15 mouse cellular contexts compared by ENCODE assay signal in the genomic region with DNA sequence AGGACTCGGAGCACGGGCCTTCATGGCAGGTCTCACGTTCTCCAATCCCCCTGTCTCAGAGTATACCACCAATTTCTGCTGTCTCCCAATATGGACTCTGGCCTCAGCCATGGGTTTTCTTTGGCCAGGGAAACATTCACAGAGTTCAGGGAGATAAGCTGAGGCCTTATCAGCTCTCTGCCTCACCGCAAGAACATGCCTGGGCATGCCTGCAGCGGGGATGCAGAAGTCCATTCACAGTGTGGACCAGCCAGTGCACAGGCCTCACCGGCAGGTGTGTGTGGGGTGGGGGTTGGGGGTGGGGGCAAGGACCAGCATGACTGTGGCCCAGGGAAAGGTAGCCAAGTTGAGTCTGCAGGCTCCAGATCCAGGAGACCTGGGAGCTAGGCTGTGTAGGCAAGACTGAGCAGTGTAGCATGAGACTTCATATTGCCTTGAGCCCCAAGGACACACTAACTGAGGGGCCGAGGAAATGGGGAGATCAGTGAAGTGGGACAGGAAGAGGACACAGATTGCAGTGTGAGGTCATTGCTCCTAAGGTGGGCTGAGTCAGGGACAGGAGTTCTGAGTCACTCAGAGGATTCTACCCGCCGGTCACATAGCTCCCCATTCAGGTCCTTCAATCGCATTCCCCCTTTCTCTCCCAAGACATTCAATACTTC. TPM values are rescaled to one million over a fixed set of nuclear protein-coding genes. Genes with fewer than 3 reads are reported as not detected.
DNase-seq lines count a peak whose midpoint lies in the region; ATAC-seq and TF ChIP-seq lines count a peak whose summit lies in the region.
"Had no signal": no experiment of that assay in that cellular context is flagged by ENCODE, and none has a peak within 500 bp of the region (broad histone marks: within the 10 kb centered on the region; RNA-seq: fewer than 3 reads in every experiment).

No protein-coding gene starts in this region.

- no peak for TF ChIP-seq CTCF in small intestine, adult 2 months (IDR thresholded peaks at IDR 0.05; ENCODE audit: extremely low read depth, insufficient read length, insufficient replicate concordance, low read depth, low read length)

- no peak overlapping the region; the same call in 1 of the 2 replicates for H3K4me2 ChIP-seq in heart, embryonic 11.5 days
- H3K4me2 ChIP-seq in intestine, embryonic 15.5 days (replicated peaks): 0 out of 2 replicates have a peak overlapping the region, but pooled peaks have one; percentile 14
- H3K4me2 ChIP-seq: limb, embryonic 15.5 days had no signal

- no peaks in the 10 kb centered on the region for H3K36me3 ChIP-seq in heart, embryonic 11.5 days (ENCODE audit: control insufficient read depth, insufficient read depth, low read length)
- H3K36me3 ChIP-seq in ES-E14 (ENCODE audit: control insufficient read depth, insufficient read depth, low read length, poor library complexity, severe bottlenecking): no peaks in the 10 kb centered on the region
- H3K36me3 ChIP-seq in intestine, embryonic 15.5 days: no peaks in the 10 kb centered on the region
- H3K36me3 ChIP-seq in small intestine, adult 2 months (ENCODE audit: control insufficient read depth, insufficient read depth, low read length): no peaks in the 10 kb centered on the region
- H3K36me3 ChIP-seq: limb, embryonic 15.5 days had no signal

- 0 out of 2 replicates have a peak, but pooled peaks have one; percentile 31 for ATAC-seq in heart, embryonic 11.5 days (replicated peaks; ENCODE audit: insufficient number of reproducible peaks, low FRiP score, low TSS enrichment)
- peak; percentile 89 for ATAC-seq in intestine, embryonic 15.5 days
- ATAC-seq: CD4-positive, CD25-positive, alpha-beta regulatory T cell, adult 4 months; midbrain, embryonic 16.5 days had no signal

- H3K27ac ChIP-seq in heart, embryonic 11.5 days (ENCODE audit: low read depth, low read length): no peak overlapping the region
- peak overlapping the region; percentile 56 for H3K27ac ChIP-seq in ES-E14 (ENCODE audit: insufficient read depth, low read depth, low read length, poor library complexity, severe bottlenecking)
- peak overlapping the region; percentile 73 for H3K27ac ChIP-seq in intestine, embryonic 15.5 days
- peak overlapping the region; percentile 76 for H3K27ac ChIP-seq in small intestine, adult 2 months (ENCODE audit: insufficient read depth, low read depth, low read length)
- H3K27ac ChIP-seq: limb, embryonic 15.5 days had no signal

- peak overlapping the region; percentile 12; the same call in 1 of the 2 replicates for H3K9ac ChIP-seq in heart, embryonic 11.5 days (ENCODE audit: low read depth, low read length)
- no peak overlapping the region for H3K9ac ChIP-seq in ES-E14 (ENCODE audit: insufficient read depth, low read depth, low read length, poor library complexity, severe bottlenecking)
- H3K9ac ChIP-seq in intestine, embryonic 15.5 days: no peak overlapping the region
- H3K9ac ChIP-seq: limb, embryonic 15.5 days had no signal

- intact Hi-C loops in heart, postnatal 25 days (cut with DNase I): no loop called here

- H3K27me3 ChIP-seq in heart, embryonic 11.5 days (ENCODE audit: control insufficient read depth, insufficient read depth, low read length): no peaks in the 10 kb centered on the region
- H3K27me3 ChIP-seq in intestine, embryonic 15.5 days (replicated peaks): no peaks in the 10 kb centered on the region
- no peaks in the 10 kb centered on the region for H3K27me3 ChIP-seq in small intestine, adult 2 months (ENCODE audit: control insufficient read depth, insufficient read depth, low read length)
- H3K27me3 ChIP-seq: limb, embryonic 15.5 days had no signal

- peaks cover 10% of the 10 kb centered on the region for H3K4me1 ChIP-seq in heart, embryonic 11.5 days (ENCODE audit: control insufficient read depth, insufficient read depth, low read length)
- peaks cover 0 to 7% of the 10 kb centered on the region in 2 experiments; a peak in 1 of 4 replicates for H3K4me1 ChIP-seq in ES-E14 (ENCODE audit: control insufficient read depth in 2 of 2, insufficient read depth in 2 of 2, low read length in 2 of 2, poor library complexity in 1 of 2)
- peaks cover 7% of the 10 kb centered on the region; the same call in 1 of the 2 replicates for H3K4me1 ChIP-seq in intestine, embryonic 15.5 days (replicated peaks)
- peaks cover 21% of the 10 kb centered on the region; the same call in 1 of the 2 replicates for H3K4me1 ChIP-seq in small intestine, adult 2 months (ENCODE audit: control insufficient read depth, insufficient read depth, insufficient read length, low read length)

- no peak overlapping the region for H3K4me3 ChIP-seq in heart, embryonic 11.5 days (ENCODE audit: low read depth, low read length)
- no peak overlapping the region for H3K4me3 ChIP-seq in ES-E14 (ENCODE audit: insufficient read depth in 1 of 2, low read depth in 1 of 2, low read length in 2 of 2, poor library complexity in 1 of 2, severe bottlenecking in 1 of 2)
- no peak overlapping the region for H3K4me3 ChIP-seq in intestine, embryonic 15.5 days (replicated peaks)
- no peak overlapping the region for H3K4me3 ChIP-seq in small intestine, adult 2 months (ENCODE audit: low read depth, low read length)
- H3K4me3 ChIP-seq: limb, embryonic 15.5 days had no signal

- WGBS in heart, embryonic 11.5 days (ENCODE audit: insufficient replicate concordance): 63% methylated on average over 10 of the region's 10 CpGs
- WGBS in intestine, embryonic 15.5 days: 68% methylated on average over 10 of the region's 10 CpGs
- 51% methylated on average over 10 of the region's 10 CpGs for WGBS in small intestine, adult 2 months

- no peak for TF ChIP-seq POLR2A in small intestine, adult 2 months (IDR thresholded peaks at IDR 0.05; ENCODE audit: low read depth, low read length)

- DNase-seq in heart, postnatal 25 days (ENCODE audit: low spot score): no peak
- no peak for DNase-seq in ES-E14 (ENCODE audit: low read depth, low spot score)
- no peak for DNase-seq in layer of hippocampus, postnatal 14 days (ENCODE audit: low spot score in 2 of 2)
- no peak for DNase-seq in embryo, embryonic 11 days
- DNase-seq in lung, postnatal 14 days: no peak
- DNase-seq: cerebellum, adult 11 months; kidney, adult 18-20 months; layer of hippocampus, adult 9-11 months had no signal

- H3K9me3 ChIP-seq in heart, embryonic 11.5 days (replicated peaks; ENCODE audit: control insufficient read depth, low read length): no peaks in the 10 kb centered on the region
- H3K9me3 ChIP-seq in ES-E14 (ENCODE audit: control insufficient read depth, insufficient read depth, low read depth, low read length): no peaks in the 10 kb centered on the region
- H3K9me3 ChIP-seq in intestine, embryonic 15.5 days: no peaks in the 10 kb centered on the region
- H3K9me3 ChIP-seq: limb, embryonic 15.5 days had no signal

- in situ Hi-C loops in ES-E14 (cut with MboI; ENCODE audit: low sequenced_read_pairs in 2 of 2, unreplicated experiment in 2 of 2): loop anchor here (10.0 kb wide), 2 partner anchors 140 to 150 kb away; no protein-coding TSS in a partner anchor

TF ChIP-seq in ES-E14, 5 proteins besides CTCF, POLR2A, EP300 and RAD21:
- no peak for TF ChIP-seq ZC3H11A (IDR thresholded peaks at IDR 0.05; ENCODE audit: borderline replicate concordance, low read depth, low read length)
- no peak for TF ChIP-seq HCFC1 (IDR thresholded peaks at IDR 0.05; ENCODE audit: borderline replicate concordance, insufficient read depth, low read length)
- no peak for TF ChIP-seq ZNF384 (IDR thresholded peaks at IDR 0.05; ENCODE audit: low read depth, low read length)
- TF ChIP-seq CHD2 (IDR thresholded peaks at IDR 0.05; ENCODE audit: low read depth, low read length): no peak

RNA-seq across cellular contexts. Expression of gene Gm21885, which starts 7.3 kb away (rescaled TPM):
- polyA plus RNA-seq in heart, embryonic 11.5 days (2014; fragmentation: Nextera tagmentation; extraction: Ambion mirVana): not detected in 2 replicates
- not detected for total RNA-seq in heart, postnatal 25 days (2021)
- total RNA-seq in ES-E14 (2012; rRNA removed): 0.40 TPM in 1 of 2 replicates, not detected in the other
- 44.6 and 53.2 TPM in 2 replicates for polyA plus RNA-seq in intestine, embryonic 15.5 days (2015; fragmentation: Nextera tagmentation; extraction: Ambion mirVana)
- polyA plus RNA-seq in small intestine, adult 2 months (2012; rRNA removed): 2.1 and 4.1 TPM in 2 replicates
- not detected for total RNA-seq in layer of hippocampus, postnatal 14 days (2021)
- polyA plus RNA-seq: heart, embryonic 16.5 days had no signal

RNA-seq across cellular contexts. Expression of gene Wfikkn2, which starts 28.5 kb away (rescaled TPM):
- polyA plus RNA-seq in heart, embryonic 11.5 days (2014; fragmentation: Nextera tagmentation; extraction: Ambion mirVana): 1.1 and 1.8 TPM in 2 replicates
- 1 to 10 TPM; 2.3 to 3.1 TPM for total RNA-seq in heart, postnatal 25 days (2021)
- 0.31 and 0.53 TPM in 2 replicates for total RNA-seq in ES-E14 (2012; rRNA removed)
- 2.3 TPM in 2 replicates for polyA plus RNA-seq in intestine, embryonic 15.5 days (2015; fragmentation: Nextera tagmentation; extraction: Ambion mirVana)
- 0.55 and 0.82 TPM in 2 replicates for polyA plus RNA-seq in small intestine, adult 2 months (2012; rRNA removed)
- total RNA-seq in layer of hippocampus, postnatal 14 days (2021): 1 to 10 TPM; 1.4 to 5.1 TPM

RNA-seq across cellular contexts. Expression of gene Luc7l3, which starts 47.5 kb away (rescaled TPM):
- polyA plus RNA-seq in heart, embryonic 11.5 days (2014; fragmentation: Nextera tagmentation; extraction: Ambion mirVana): 77.9 and 79.4 TPM in 2 replicates
- 10 to 100 TPM; 31.4 to 37.7 TPM for total RNA-seq in heart, postnatal 25 days (2021)
- 60.3 and 66.8 TPM in 2 replicates for total RNA-seq in ES-E14 (2012; rRNA removed)
- 85.9 and 103 TPM in 2 replicates for polyA plus RNA-seq in intestine, embryonic 15.5 days (2015; fragmentation: Nextera tagmentation; extraction: Ambion mirVana)
- polyA plus RNA-seq in small intestine, adult 2 months (2012; rRNA removed): 0.74 and 1.4 TPM in 2 replicates
- total RNA-seq in layer of hippocampus, postnatal 14 days (2021): 100 to 1,000 TPM; 119 to 127 TPM

RNA-seq across cellular contexts. Expression of gene Ankrd40, which starts 53.5 kb away (rescaled TPM):
- polyA plus RNA-seq in heart, embryonic 11.5 days (2014; fragmentation: Nextera tagmentation; extraction: Ambion mirVana): 34.3 and 34.9 TPM in 2 replicates
- total RNA-seq in heart, postnatal 25 days (2021): 100 to 1,000 TPM; 263 to 280 TPM
- total RNA-seq in ES-E14 (2012; rRNA removed): 29.2 and 42.7 TPM in 2 replicates
- 22.0 and 23.0 TPM in 2 replicates for polyA plus RNA-seq in intestine, embryonic 15.5 days (2015; fragmentation: Nextera tagmentation; extraction: Ambion mirVana)
- 41.6 and 73.2 TPM in 2 replicates for polyA plus RNA-seq in small intestine, adult 2 months (2012; rRNA removed)
- 100 to 1,000 TPM in 1 of 2 experiments, 10 to 100 TPM in 1; 99.2 to 104 TPM for total RNA-seq in layer of hippocampus, postnatal 14 days (2021)
